Mouse (Mus musculus) small intestine, adult 2 months (tissue): ENCODE measurements at regions not wholly inside any gene's neighbourhood (a gene's known extent, or its start where the extent isn't known, plus 50 kb on each side); places are given as distances from the start of the nearest gene placed in this dataset.
"Not testable (repeated sequence)": the region's sequence is repeated elsewhere in the genome, so short reads cannot be mapped to it uniquely, and the experiment has no call there.

ENCODE experiments used
- H3K27ac ChIP-seq: fragments of 200-500 bp; 2 replicates; pipeline ENCODE4 v1.5.1; 2012; ENCODE audit warnings: low read depth, low read length, control low read depth, inconsistent platforms; ENCODE audit not compliant: insufficient read depth
- H3K27me3 ChIP-seq: fragments of 200-500 bp; 2 replicates; pipeline ENCODE4 v1.6.1; 2012; ENCODE audit warnings: mild to moderate bottlenecking, moderate library complexity, low read length, inconsistent platforms; ENCODE audit not compliant: control insufficient read depth, insufficient read depth
- H3K36me3 ChIP-seq: fragments of 200-500 bp; 2 replicates; pipeline ENCODE4 v1.6.1; 2012; ENCODE audit warnings: mild to moderate bottlenecking, low read length, control low read depth, inconsistent platforms; ENCODE audit not compliant: control insufficient read depth, insufficient read depth
- H3K4me1 ChIP-seq: fragments of 200-500 bp; 2 replicates; pipeline ENCODE4 v1.6.1; 2012; ENCODE audit warnings: low read length, inconsistent platforms, mixed read lengths; ENCODE audit not compliant: control insufficient read depth, insufficient read depth, insufficient read length
- H3K4me3 ChIP-seq: fragments of 200-500 bp; 2 replicates; pipeline ENCODE4 v1.5.1; 2012; ENCODE audit warnings: low read depth, mild to moderate bottlenecking, control low read depth, inconsistent platforms, low read length, moderate library complexity
- CTCF ChIP-seq: fragments of 200-500 bp; IDR thresholded peaks from 2 replicates; pipeline ENCODE4 v1.5.1; 2012; ENCODE audit warnings: low read depth, mild to moderate bottlenecking, control low read depth, inconsistent platforms, low read length, moderate library complexity, mixed read lengths; ENCODE audit not compliant: insufficient replicate concordance, insufficient read length; ENCODE audit errors: extremely low read depth
- POLR2A ChIP-seq: fragments of 200-500 bp; IDR thresholded peaks from 2 replicates; pipeline ENCODE4 v1.6.1; 2012; ENCODE audit warnings: low read depth, mild to moderate bottlenecking, control low read depth, inconsistent platforms, low read length, moderate library complexity
- WGBS: fragments of 180-500 bp; shearing (Covaris S2); methylation state at CpG from one replicate; pipeline ENCODE4 v1.1.7; 2018; 5-methylcytosine and 5-hydroxymethylcytosine counted together

GRCm38 (mm10) chr14:76948481-76948880 lies 88.1 kb upstream of the Ccdc122 start:
- H3K27ac ChIP-seq = no peak overlapping the region
- H3K4me1 ChIP-seq = peaks cover 10% of the 10 kb centered on the region; the same call in 1 of the 2 replicates
- no peak overlapping the region for H3K4me3 ChIP-seq
- TF ChIP-seq POLR2A (no peak), CTCF (no peak)
- no peaks in the 10 kb centered on the region for H3K27me3 ChIP-seq
- 77% methylated on average over 6 of the region's 6 CpGs for WGBS
- H3K36me3 ChIP-seq = no peaks in the 10 kb centered on the region

GRCm38 (mm10) chr14:76947148-76947547 lies 89.4 kb upstream of the Ccdc122 start:
- Histone ChIP-seq H3K4me1 (peaks cover 10% of the 10 kb centered on the region; the same call in 1 of the 2 replicates), H3K4me3 (no peak overlapping the region), H3K27ac (peak overlapping the region; percentile 61; the same call in 1 of the 2 replicates), H3K27me3 (no peaks in the 10 kb centered on the region), H3K36me3 (no peaks in the 10 kb centered on the region)
- WGBS = 36% methylated on average over 3 of the region's 3 CpGs
- TF ChIP-seq POLR2A (no peak), CTCF (no peak)

GRCm38 (mm10) chr14:76945626-76946025 lies 90.9 kb upstream of the Ccdc122 start:
- Histone ChIP-seq H3K4me1 (peaks cover 10% of the 10 kb centered on the region; the same call in 1 of the 2 replicates), H3K27me3 (no peaks in the 10 kb centered on the region), H3K27ac (peak overlapping the region; percentile 42), H3K36me3 (no peaks in the 10 kb centered on the region), H3K4me3 (no peak overlapping the region)
- TF ChIP-seq CTCF = no peak
- TF ChIP-seq POLR2A = no peak
- WGBS = 60% methylated on average over 6 of the region's 6 CpGs

- TF ChIP-seq POLR2A = no peak
- TF ChIP-seq CTCF = no peak
- Histone ChIP-seq H3K36me3 (no peaks in the 10 kb centered on the region), H3K27me3 (no peaks in the 10 kb centered on the region), H3K4me3 (no peak overlapping the region), H3K27ac (peak overlapping the region; percentile 79), H3K4me1 (0 out of 2 replicates have a peak, but pooled peaks cover under 1% of the 10 kb centered on the region)
- WGBS = 77% methylated on average over 10 of the region's 10 CpGs
Measured at GRCm38 (mm10) chr14:76941474-76942212, 94.9 kb upstream of the Ccdc122 start.

GRCm38 (mm10) chr14:76940507-76940906 lies 96.1 kb upstream of the Ccdc122 start:
- H3K4me1 ChIP-seq = no peaks in the 10 kb centered on the region
- no peak for TF ChIP-seq CTCF
- TF ChIP-seq POLR2A = no peak
- 92% methylated on average over 4 of the region's 4 CpGs for WGBS
- H3K27me3 ChIP-seq = no peaks in the 10 kb centered on the region
- no peaks in the 10 kb centered on the region for H3K36me3 ChIP-seq
- H3K27ac ChIP-seq = no peak overlapping the region
- no peak overlapping the region for H3K4me3 ChIP-seq

GRCm38 (mm10) chr14:76936671-76937070 lies 99.9 kb upstream of the Ccdc122 start:
- WGBS = 91% methylated on average over 1 of the region's 1 CpGs
- Histone ChIP-seq H3K4me3 (no peak overlapping the region), H3K27me3 (no peaks in the 10 kb centered on the region), H3K4me1 (no peaks in the 10 kb centered on the region), H3K27ac (no peak overlapping the region), H3K36me3 (no peaks in the 10 kb centered on the region)
- TF ChIP-seq CTCF (no peak), POLR2A (no peak)

- not testable (repeated sequence) for H3K36me3 ChIP-seq, H3K4me3 ChIP-seq, H3K4me1 ChIP-seq, H3K27ac ChIP-seq, H3K27me3 ChIP-seq
- 60% methylated on average over 4 of the region's 4 CpGs for WGBS
Measured at GRCm38 (mm10) chr14:76936051-76936450, 100.5 kb upstream of the Ccdc122 start.
